Comparison of ENCODE assay signal across 8 mouse cellular contexts in the genomic region with DNA sequence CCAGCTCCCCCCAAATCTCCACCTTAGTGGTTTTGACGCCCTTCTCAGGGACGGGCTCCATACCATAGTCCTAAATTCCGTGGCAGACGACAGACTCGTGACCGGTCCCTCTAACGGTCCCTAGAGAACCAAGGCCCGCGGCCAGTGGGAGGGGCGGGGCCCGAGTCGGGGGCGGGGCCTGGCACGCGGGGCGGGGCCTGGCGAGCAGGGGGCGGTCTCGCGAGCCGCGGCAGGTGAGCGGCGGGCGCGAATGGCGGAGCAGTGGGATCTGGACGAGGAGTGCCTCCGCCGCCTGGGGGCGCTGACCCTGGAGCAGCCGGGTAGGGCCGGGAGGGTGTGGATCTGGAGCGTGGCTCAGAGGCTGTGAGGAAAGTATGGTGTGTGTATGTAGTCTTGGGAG. TPM values are rescaled to one million over a fixed set of nuclear protein-coding genes. Genes with fewer than 3 reads are reported as not detected.
DNase-seq lines count a peak whose midpoint lies in the region; ATAC-seq and TF ChIP-seq lines count a peak whose summit lies in the region.

A gene (minus strand): TSS at position 112 of the 400 bp plus-strand sequence.
A gene (plus strand): TSS at position 181 of the 400 bp plus-strand sequence.

- no peak within 1 kb of the TSS for H3K27ac ChIP-seq in hindbrain, embryonic 16.5 days (ENCODE audit: low read depth, low read length)
- no peak within 1 kb of the TSS for H3K27ac ChIP-seq in liver, embryonic 11.5 days (ENCODE audit: low read depth, low read length)
- H3K27ac ChIP-seq in midbrain, postnatal 0 days (ENCODE audit: low read depth, low read length), result no peak within 1 kb of the TSS

- peak; percentile 45 for TF ChIP-seq CTCF in midbrain, postnatal 0 days (IDR thresholded peaks at IDR 0.05)

- peak within 1 kb of the TSS; percentile 87 for H3K4me2 ChIP-seq in hindbrain, embryonic 16.5 days (ENCODE audit: low read length)
- peak within 1 kb of the TSS; percentile 65 for H3K4me2 ChIP-seq in liver, embryonic 11.5 days
- H3K4me2 ChIP-seq in midbrain, postnatal 0 days (ENCODE audit: low read depth, low read length, poor library complexity, severe bottlenecking), result peak within 1 kb of the TSS; percentile 67

- H3K4me3 ChIP-seq in hindbrain, embryonic 16.5 days (ENCODE audit: low read length), result peak within 1 kb of the TSS; percentile 41
- peak within 1 kb of the TSS; percentile 22; the same call in 1 of the 2 replicates for H3K4me3 ChIP-seq in liver, embryonic 11.5 days (ENCODE audit: low read depth, low read length)
- H3K4me3 ChIP-seq in midbrain, postnatal 0 days (ENCODE audit: low read depth, low read length), result peak within 1 kb of the TSS; percentile 37

- DNase-seq in heart, adult 11 months, result peak; percentile 97
- DNase-seq in heart, adult 8-10 months (ENCODE audit: low spot score), result no peak
- DNase-seq in cerebellum, adult 9-11 months, result peak; percentile 71
- peak; percentile 60 for DNase-seq in gastrocnemius, adult 18-20 months (ENCODE audit: low spot score)
- peak; percentile 77 for DNase-seq in liver, embryonic 11.5 days (ENCODE audit: low spot score)
- DNase-seq in midbrain, postnatal 0 days (ENCODE audit: low spot score), result peak; percentile 26
- DNase-seq in thymus, postnatal 25 days, result peak; percentile 37

- H3K9me3 ChIP-seq in hindbrain, embryonic 16.5 days (ENCODE audit: control insufficient read depth, low read length), result no peaks in the 10 kb centered on the region
- H3K9me3 ChIP-seq in liver, embryonic 11.5 days (ENCODE audit: control insufficient read depth, low read length), result no peaks in the 10 kb centered on the region
- H3K9me3 ChIP-seq in midbrain, postnatal 0 days (ENCODE audit: low read length), result no peaks in the 10 kb centered on the region

- peaks cover 2% of the 10 kb centered on the region; the same call in 1 of the 2 replicates for H3K27me3 ChIP-seq in hindbrain, embryonic 16.5 days (replicated peaks; ENCODE audit: control insufficient read depth, insufficient read depth, low read length)
- peaks cover 26% of the 10 kb centered on the region for H3K27me3 ChIP-seq in liver, embryonic 11.5 days (replicated peaks; ENCODE audit: control insufficient read depth, insufficient read depth, low read length)
- no peaks in the 10 kb centered on the region for H3K27me3 ChIP-seq in midbrain, postnatal 0 days (ENCODE audit: insufficient read depth, low read length)

- no peaks in the 10 kb centered on the region for H3K36me3 ChIP-seq in hindbrain, embryonic 16.5 days (ENCODE audit: control insufficient read depth, insufficient read depth, low read length)
- no peaks in the 10 kb centered on the region for H3K36me3 ChIP-seq in liver, embryonic 11.5 days (ENCODE audit: control insufficient read depth, insufficient read depth, low read length)
- H3K36me3 ChIP-seq in midbrain, postnatal 0 days (ENCODE audit: insufficient read depth, low read length), result no peaks in the 10 kb centered on the region

- ATAC-seq in hindbrain, embryonic 16.5 days, result peak; percentile 58; the same call in 1 of the 2 replicates
- peak; percentile 85 for ATAC-seq in liver, embryonic 11.5 days (replicated peaks; ENCODE audit: low FRiP score)
- ATAC-seq in midbrain, postnatal 0 days (ENCODE audit: low FRiP score), result peak; percentile 65; the same call in 1 of the 2 replicates

- 1% methylated on average over 34 of the region's 34 CpGs for WGBS in hindbrain, embryonic 16.5 days
- under 1% methylated on average over 34 of the region's 34 CpGs for WGBS in liver, embryonic 11.5 days
- WGBS in midbrain, postnatal 0 days, result 1% methylated on average over 33 of the region's 34 CpGs

- H3K9ac ChIP-seq in hindbrain, embryonic 16.5 days (ENCODE audit: low read depth, low read length), result peak within 1 kb of the TSS; percentile 52
- no peak within 1 kb of the TSS for H3K9ac ChIP-seq in liver, embryonic 11.5 days (ENCODE audit: low read depth, low read length)
- H3K9ac ChIP-seq in midbrain, postnatal 0 days (replicated peaks; ENCODE audit: low read length, poor library complexity, severe bottlenecking), result 0 out of 2 replicates have a peak within 1 kb of the TSS, but pooled peaks have one; percentile 33

- H3K4me1 ChIP-seq in hindbrain, embryonic 16.5 days (ENCODE audit: control insufficient read depth, insufficient read depth, low read depth, low read length), result peaks cover 8% of the 10 kb centered on the region
- 0 out of 2 replicates have a peak, but pooled peaks cover 2% of the 10 kb centered on the region for H3K4me1 ChIP-seq in liver, embryonic 11.5 days (replicated peaks; ENCODE audit: control insufficient read depth, insufficient read depth, low read length)
- peaks cover 4% of the 10 kb centered on the region; the same call in 1 of the 2 replicates for H3K4me1 ChIP-seq in midbrain, postnatal 0 days (ENCODE audit: insufficient read depth, low read length)

RNA-seq across cellular contexts. Expression of the first gene that starts in this region (rescaled TPM):
- under 1 TPM in 3 of 4 experiments, not detected in 1; 0.11 to 0.31 (median 0.28) TPM for total RNA-seq in heart, adult 8-10 months (2022)
- under 1 TPM in 1 of 2 experiments, not detected in 1; 0.21 TPM for total RNA-seq in gastrocnemius, adult 18-20 months (2021)
- polyA plus RNA-seq in hindbrain, embryonic 16.5 days (2015; fragmentation: Nextera tagmentation; extraction: Ambion mirVana), result 0.27 TPM in 1 of 2 replicates, not detected in the other
- polyA plus RNA-seq in liver, embryonic 11.5 days (2014; fragmentation: Nextera tagmentation; extraction: Ambion mirVana), result not detected in 2 replicates
- 0.09 and 0.16 TPM in 2 replicates for total RNA-seq in midbrain, postnatal 0 days (2014; rRNA removed)
- 0.27 TPM in 2 replicates for polyA plus RNA-seq in midbrain, postnatal 0 days (2015; fragmentation: Nextera tagmentation; extraction: Ambion mirVana)

RNA-seq across cellular contexts. Expression of the second gene that starts in this region (rescaled TPM):
- under 1 TPM; 0.19 to 0.56 (median 0.45) TPM for total RNA-seq in heart, adult 8-10 months (2022)
- total RNA-seq in gastrocnemius, adult 18-20 months (2021), result under 1 TPM; 0.41 to 0.64 TPM
- 0.44 and 0.60 TPM in 2 replicates for polyA plus RNA-seq in hindbrain, embryonic 16.5 days (2015; fragmentation: Nextera tagmentation; extraction: Ambion mirVana)
- polyA plus RNA-seq in liver, embryonic 11.5 days (2014; fragmentation: Nextera tagmentation; extraction: Ambion mirVana), result 0.19 TPM in 1 of 2 replicates, not detected in the other
- total RNA-seq in midbrain, postnatal 0 days (2014; rRNA removed), result 0.28 and 0.93 TPM in 2 replicates
- polyA plus RNA-seq in midbrain, postnatal 0 days (2015; fragmentation: Nextera tagmentation; extraction: Ambion mirVana), result 0.86 and 0.99 TPM in 2 replicates

Comparison
In these comparisons a context has a peak if more than half of its experiments do, and no peak if none do; other contexts are left out.
1. Peak in DNase-seq in gastrocnemius, adult 18-20 months; RNA of the genes that start here not detected or under 1 TPM.
2. Peak in ATAC-seq, H3K4me3 ChIP-seq, H3K9ac ChIP-seq and H3K4me2 ChIP-seq in hindbrain, embryonic 16.5 days; RNA of the genes that start here not detected or under 1 TPM.
3. Peak in DNase-seq, ATAC-seq, H3K4me3 ChIP-seq and H3K4me2 ChIP-seq in liver, embryonic 11.5 days; RNA of the genes that start here not detected or under 1 TPM.
4. Peak in DNase-seq, ATAC-seq, H3K4me3 ChIP-seq, H3K9ac ChIP-seq and H3K4me2 ChIP-seq in midbrain, postnatal 0 days; RNA of the genes that start here not detected or under 1 TPM.